Mouse (Mus musculus): ENCODE results near the gene Mmaa. TPM values are rescaled to one million over a fixed set of nuclear protein-coding genes. Genes with fewer than 3 reads are reported as not detected.

The Mmaa gene
- polyA plus RNA-seq, 2 experiments: 15.7 to 16.9 TPM

DNA sequence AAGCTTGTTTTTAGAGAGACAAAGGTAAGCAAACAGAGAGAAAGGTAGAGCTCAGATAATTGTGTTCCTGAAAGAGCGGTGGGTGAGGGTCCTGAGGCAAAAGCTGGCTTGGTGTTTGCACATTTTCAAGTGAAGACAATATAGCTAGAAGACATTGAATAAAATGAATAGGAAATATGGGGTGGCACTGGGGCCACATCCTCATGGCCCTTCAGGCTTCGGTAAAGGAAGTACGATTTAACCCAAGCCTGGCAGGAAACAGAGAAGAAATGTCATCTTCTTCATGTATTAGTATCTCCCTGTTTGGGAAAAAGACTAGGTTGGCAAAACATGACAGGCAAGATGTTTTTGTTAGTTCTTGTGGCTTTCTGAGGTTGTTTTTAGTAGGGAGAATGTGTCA, 68.7 kb downstream of the Mmaa start:
- no peaks in the 10 kb centered on the region for H3K36me3 ChIP-seq (ENCODE audit: control insufficient read depth, insufficient read depth, low read length)
- no peak for DNase-seq (ENCODE audit: low spot score)
- H3K9me3 ChIP-seq (ENCODE audit: control insufficient read depth, low read length): peaks cover 4% of the 10 kb centered on the region; the same call in 1 of the 2 replicates
- H3K27ac ChIP-seq (replicated peaks; ENCODE audit: low read depth, low read length): no peak overlapping the region
- peaks cover 10% of the 10 kb centered on the region for H3K4me1 ChIP-seq (ENCODE audit: control insufficient read depth, insufficient read depth, low read length)
- no peak for ATAC-seq (ENCODE audit: low FRiP score, low read depth)
- WGBS: 88% methylated on average over 3 of the region's 3 CpGs
- H3K4me3 ChIP-seq (replicated peaks; ENCODE audit: low read length): no peak overlapping the region
- no peak overlapping the region for H3K4me2 ChIP-seq (replicated peaks; ENCODE audit: low read depth, low read length, severe bottlenecking)
- TF ChIP-seq POLR2A (IDR thresholded peaks at IDR 0.05; ENCODE audit: borderline replicate concordance, extremely low read depth, insufficient read depth, insufficient read length): no peak
- H3K9ac ChIP-seq (ENCODE audit: low read depth, low read length, severe bottlenecking): no peak overlapping the region
- H3K27me3 ChIP-seq (ENCODE audit: control insufficient read depth, insufficient read depth, low read length): no peaks in the 10 kb centered on the region

DNA sequence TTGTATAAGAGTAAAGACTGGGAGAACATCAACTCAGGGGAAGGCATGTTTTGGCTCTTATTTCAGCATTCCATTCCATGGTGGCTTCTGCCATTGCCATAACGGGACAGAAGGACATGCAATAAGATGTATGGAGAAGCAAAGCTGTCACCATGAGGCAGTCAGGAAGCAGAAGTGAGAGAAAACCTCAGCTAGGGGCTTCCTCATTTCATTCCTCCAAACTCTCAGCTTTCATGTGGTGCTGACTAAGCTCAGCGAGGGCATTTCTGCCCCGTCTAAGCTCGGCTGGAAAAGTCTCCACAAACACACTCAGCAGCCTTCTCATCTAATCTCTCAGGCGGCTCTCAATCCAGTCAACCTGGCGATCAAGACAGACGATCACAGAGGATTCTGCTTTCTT, 69.2 kb downstream of the Mmaa start:
- DNase-seq (ENCODE audit: low spot score): no peak
- WGBS: 74% methylated on average over 7 of the region's 7 CpGs
- H3K27ac ChIP-seq (replicated peaks; ENCODE audit: low read depth, low read length): no peak overlapping the region

DNA sequence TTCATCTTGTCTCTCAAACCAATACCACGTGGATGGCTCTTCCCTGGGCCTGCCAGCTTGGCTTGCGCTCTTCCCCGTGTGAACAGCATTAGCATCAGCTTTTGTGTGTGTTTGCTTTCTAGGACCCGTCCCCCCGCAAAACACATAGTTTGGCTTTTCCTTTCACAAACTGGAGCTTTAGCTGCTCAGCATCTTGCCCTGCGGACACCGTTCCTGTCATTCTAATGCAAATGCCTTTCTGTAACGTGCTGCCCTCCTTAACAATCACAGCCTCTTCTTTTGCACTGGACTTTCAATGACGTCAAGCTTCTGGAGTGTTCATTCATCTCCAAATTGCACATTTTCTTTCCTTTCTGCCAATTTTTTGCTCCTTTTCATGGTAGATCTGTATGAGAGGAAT, 70.4 kb downstream of the Mmaa start:
- DNase-seq (ENCODE audit: low spot score): no peak
- H3K4me2 ChIP-seq (replicated peaks; ENCODE audit: low read depth, low read length, severe bottlenecking): no peak overlapping the region
- H3K9me3 ChIP-seq (ENCODE audit: control insufficient read depth, low read length): peaks cover 4% of the 10 kb centered on the region; the same call in 1 of the 2 replicates
- TF ChIP-seq POLR2A (IDR thresholded peaks at IDR 0.05; ENCODE audit: borderline replicate concordance, extremely low read depth, insufficient read depth, insufficient read length): no peak
- no peak overlapping the region for H3K27ac ChIP-seq (replicated peaks; ENCODE audit: low read depth, low read length)
- no peaks in the 10 kb centered on the region for H3K27me3 ChIP-seq (ENCODE audit: control insufficient read depth, insufficient read depth, low read length)
- H3K4me3 ChIP-seq (replicated peaks; ENCODE audit: low read length): no peak overlapping the region
- peaks cover 10% of the 10 kb centered on the region for H3K4me1 ChIP-seq (ENCODE audit: control insufficient read depth, insufficient read depth, low read length)
- no peak for ATAC-seq (ENCODE audit: low FRiP score, low read depth)
- H3K36me3 ChIP-seq (ENCODE audit: control insufficient read depth, insufficient read depth, low read length): no peaks in the 10 kb centered on the region
- WGBS: 90% methylated on average over 9 of the region's 9 CpGs
- no peak overlapping the region for H3K9ac ChIP-seq (ENCODE audit: low read depth, low read length, severe bottlenecking)

More for the DNA sequence above, 69.2 kb downstream of the Mmaa start:
- Histone ChIP-seq H3K36me3 (ENCODE audit: control insufficient read depth, insufficient read depth, low read length) (no peaks in the 10 kb centered on the region), H3K27me3 (ENCODE audit: control insufficient read depth, insufficient read depth, low read length) (no peaks in the 10 kb centered on the region), H3K4me3 (replicated peaks; ENCODE audit: low read length) (no peak overlapping the region), H3K4me2 (replicated peaks; ENCODE audit: low read depth, low read length, severe bottlenecking) (no peak overlapping the region), H3K9ac (ENCODE audit: low read depth, low read length, severe bottlenecking) (no peak overlapping the region), H3K4me1 (ENCODE audit: control insufficient read depth, insufficient read depth, low read length) (peaks cover 10% of the 10 kb centered on the region), H3K9me3 (ENCODE audit: control insufficient read depth, low read length) (peaks cover 4% of the 10 kb centered on the region; the same call in 1 of the 2 replicates)
- TF ChIP-seq POLR2A (IDR thresholded peaks at IDR 0.05; ENCODE audit: borderline replicate concordance, extremely low read depth, insufficient read depth, insufficient read length): no peak
- ATAC-seq (ENCODE audit: low FRiP score, low read depth): no peak

DNA sequence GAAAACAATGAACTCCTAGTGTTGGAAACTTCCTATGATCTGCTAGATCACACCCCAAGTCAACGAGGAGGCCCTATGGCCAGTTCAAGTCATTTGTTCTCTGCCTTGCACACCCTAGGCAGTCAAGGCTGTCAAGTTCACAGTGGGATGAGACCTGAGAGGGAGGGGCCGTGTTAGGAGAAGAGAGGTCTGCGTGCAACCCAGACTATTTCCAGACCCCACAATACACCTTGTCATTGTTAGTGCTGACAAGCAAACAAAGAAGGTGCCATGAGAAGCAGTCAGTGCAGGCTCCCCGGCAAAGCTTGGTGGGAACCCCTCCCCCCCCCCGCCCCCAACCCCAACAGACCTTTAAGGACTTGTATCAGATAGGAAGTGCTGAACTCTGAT, 72.0 kb downstream of the Mmaa start:
- Histone ChIP-seq H3K36me3 (ENCODE audit: control insufficient read depth, insufficient read depth, low read length) (no peaks in the 10 kb centered on the region), H3K9ac (ENCODE audit: low read depth, low read length, severe bottlenecking) (no peak overlapping the region), H3K27me3 (ENCODE audit: control insufficient read depth, insufficient read depth, low read length) (no peaks in the 10 kb centered on the region), H3K4me2 (replicated peaks; ENCODE audit: low read depth, low read length, severe bottlenecking) (no peak overlapping the region), H3K4me3 (replicated peaks; ENCODE audit: low read length) (no peak overlapping the region), H3K4me1 (ENCODE audit: control insufficient read depth, insufficient read depth, low read length) (peaks cover 10% of the 10 kb centered on the region), H3K27ac (replicated peaks; ENCODE audit: low read depth, low read length) (peak overlapping the region; percentile 53; the same call in 1 of the 2 replicates), H3K9me3 (ENCODE audit: control insufficient read depth, low read length) (peaks cover 4% of the 10 kb centered on the region; the same call in 1 of the 2 replicates)
- TF ChIP-seq POLR2A (IDR thresholded peaks at IDR 0.05; ENCODE audit: borderline replicate concordance, extremely low read depth, insufficient read depth, insufficient read length): no peak
- ATAC-seq (ENCODE audit: low FRiP score, low read depth): no peak
- whole genome bisulfite sequencing: 73% methylated on average over 5 of the region's 5 CpGs
- DNase-seq (ENCODE audit: low spot score): no peak

DNA sequence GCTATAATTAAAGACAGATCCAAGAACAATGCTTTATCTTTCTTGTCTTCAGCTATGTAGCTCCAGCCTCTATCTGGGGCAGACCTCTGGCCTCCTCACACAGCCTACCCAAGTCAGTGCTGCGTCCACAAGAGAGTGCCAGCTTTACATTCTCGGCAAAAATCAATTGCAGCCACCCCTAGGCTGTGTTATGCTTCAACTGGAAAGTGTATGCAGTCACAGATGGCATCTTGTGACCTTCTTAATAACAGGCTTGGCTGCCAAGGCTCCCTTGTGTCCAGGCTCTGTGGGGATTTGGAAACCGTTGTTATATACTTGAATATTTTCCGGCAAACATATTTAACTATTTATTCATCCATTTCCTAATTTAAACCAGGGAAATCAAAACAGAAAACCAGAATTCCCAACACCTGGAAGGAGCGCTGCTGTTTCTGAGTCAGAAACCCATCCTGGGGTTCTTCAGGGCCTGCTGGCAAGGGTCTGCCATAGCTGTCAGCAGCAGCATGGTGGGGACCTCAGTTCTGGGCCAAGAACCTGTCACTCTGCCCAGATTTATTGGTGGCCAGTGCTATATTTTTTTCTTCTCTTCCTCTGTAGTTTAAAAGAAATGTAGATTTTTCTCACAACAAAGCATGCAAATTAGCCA, 72.5 kb downstream of the Mmaa start:
- Histone ChIP-seq H3K27ac (replicated peaks; ENCODE audit: low read depth, low read length) (peak overlapping the region; percentile 53), H3K9me3 (ENCODE audit: control insufficient read depth, low read length) (peaks cover 4% of the 10 kb centered on the region; the same call in 1 of the 2 replicates), H3K9ac (ENCODE audit: low read depth, low read length, severe bottlenecking) (no peak overlapping the region), H3K4me1 (ENCODE audit: control insufficient read depth, insufficient read depth, low read length) (peaks cover 10% of the 10 kb centered on the region), H3K4me3 (replicated peaks; ENCODE audit: low read length) (no peak overlapping the region), H3K27me3 (ENCODE audit: control insufficient read depth, insufficient read depth, low read length) (no peaks in the 10 kb centered on the region), H3K4me2 (replicated peaks; ENCODE audit: low read depth, low read length, severe bottlenecking) (no peak overlapping the region), H3K36me3 (ENCODE audit: control insufficient read depth, insufficient read depth, low read length) (no peaks in the 10 kb centered on the region)
- WGBS: 28% methylated on average over 5 of the region's 5 CpGs
- no peak for TF ChIP-seq POLR2A (IDR thresholded peaks at IDR 0.05; ENCODE audit: borderline replicate concordance, extremely low read depth, insufficient read depth, insufficient read length)
- no peak for ATAC-seq (ENCODE audit: low FRiP score, low read depth)
- DNase-seq (ENCODE audit: low spot score): peak; percentile 25

Other genes with a start within 250 kb of the Mmaa start
- gene 1700011L22Rik, start 46.4 kb downstream of the Mmaa start, polyA plus RNA-seq (2012; rRNA removed): not detected in 2 replicates
- gene 1700011L22Rik, start 46.4 kb downstream of the Mmaa start, polyA plus RNA-seq (2014; fragmentation: Nextera tagmentation; extraction: Ambion mirVana): not detected in 2 replicates
- gene Smad1, start 104.6 kb upstream of the Mmaa start, polyA plus RNA-seq (2012; rRNA removed): 41.6 and 61.1 TPM in 2 replicates
- gene Smad1, start 104.6 kb upstream of the Mmaa start, polyA plus RNA-seq (2014; fragmentation: Nextera tagmentation; extraction: Ambion mirVana): 71.8 and 73.7 TPM in 2 replicates

Data from limb, embryonic 14.5 days (tissue).